Mouse (Mus musculus): ENCODE results near the gene Srcin1. TPM values are rescaled to one million over a fixed set of nuclear protein-coding genes. Genes with fewer than 3 reads are reported as not detected.

Srcin1 gene
- polyA plus RNA-seq, 1 experiment from 2014 or later: not detected

- H3K27ac ChIP-seq (ENCODE audit: low read length): no peak overlapping the region
- H3K4me2 ChIP-seq (ENCODE audit: low read depth, low read length): no peak overlapping the region; the same call in 1 of the 2 replicates
- WGBS (ENCODE audit: insufficient replicate concordance): 3% methylated on average over 28 of the region's 28 CpGs
- no peak overlapping the region for H3K4me3 ChIP-seq (ENCODE audit: low read depth, low read length)
- H3K4me1 ChIP-seq (ENCODE audit: control insufficient read depth, low read depth, low read length): no peaks in the 10 kb centered on the region; the same call in 1 of the 2 replicates
- no peak for ATAC-seq (ENCODE audit: low read depth)
- H3K36me3 ChIP-seq (ENCODE audit: control insufficient read depth, insufficient read depth): no peaks in the 10 kb centered on the region
- H3K9ac ChIP-seq (ENCODE audit: low read depth, low read length): no peak overlapping the region
- H3K27me3 ChIP-seq (ENCODE audit: control insufficient read depth, insufficient read depth, low read depth, low read length): peaks cover 79% of the 10 kb centered on the region
- H3K9me3 ChIP-seq (replicated peaks; ENCODE audit: control insufficient read depth, low read length): no peaks in the 10 kb centered on the region
These were observed 2.0 kb downstream of the Srcin1 start for GRCm38 (mm10) chr11:97573891-97574550.

DNA sequence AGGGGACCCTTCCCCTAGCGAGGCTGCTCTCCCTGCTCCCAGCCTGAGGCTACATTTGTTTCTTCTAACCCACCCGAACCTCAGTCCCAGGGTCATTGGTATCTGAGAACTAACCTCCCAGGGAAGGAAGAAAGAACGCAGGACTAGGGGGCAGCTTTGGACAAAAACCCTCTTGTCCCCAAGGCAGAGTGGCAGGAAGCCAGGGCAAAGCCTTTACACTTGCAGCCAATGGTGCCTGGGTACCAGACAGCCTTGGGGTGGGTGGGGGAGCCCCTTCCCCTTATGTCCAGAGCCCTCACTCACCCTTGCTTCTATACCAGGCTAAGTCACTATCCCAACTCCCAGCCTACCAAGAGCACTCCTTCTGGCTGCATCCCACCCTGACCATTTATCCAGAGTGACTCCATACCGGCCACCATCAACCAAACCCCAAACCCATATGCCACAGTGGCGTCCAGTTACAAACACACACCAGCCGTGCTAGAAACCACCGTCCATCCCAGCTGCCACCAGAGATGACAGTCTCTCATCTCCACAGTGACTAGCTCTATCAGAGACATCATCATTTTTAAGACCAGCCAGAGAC lies 3.0 kb downstream of the Srcin1 start:
- H3K4me3 ChIP-seq (ENCODE audit: low read depth, low read length): no peak overlapping the region
- H3K9me3 ChIP-seq (replicated peaks; ENCODE audit: control insufficient read depth, low read length): no peaks in the 10 kb centered on the region
- peaks cover 85% of the 10 kb centered on the region for H3K27me3 ChIP-seq (ENCODE audit: control insufficient read depth, insufficient read depth, low read depth, low read length)
- H3K36me3 ChIP-seq (ENCODE audit: control insufficient read depth, insufficient read depth): no peaks in the 10 kb centered on the region
- no peak for ATAC-seq (ENCODE audit: low read depth)
- no peak overlapping the region for H3K4me2 ChIP-seq (ENCODE audit: low read depth, low read length)
- 26% methylated on average over 7 of the region's 7 CpGs for WGBS (ENCODE audit: insufficient replicate concordance)
- no peak overlapping the region for H3K27ac ChIP-seq (ENCODE audit: low read length)
- H3K9ac ChIP-seq (ENCODE audit: low read depth, low read length): no peak overlapping the region
- no peaks in the 10 kb centered on the region; the same call in 1 of the 2 replicates for H3K4me1 ChIP-seq (ENCODE audit: control insufficient read depth, low read depth, low read length)

GRCm38 (mm10) chr11:97572089-97572345 lies 4.0 kb downstream of the Srcin1 start:
- no peaks in the 10 kb centered on the region; the same call in 1 of the 2 replicates for H3K4me1 ChIP-seq (ENCODE audit: control insufficient read depth, low read depth, low read length)
- H3K27me3 ChIP-seq (ENCODE audit: control insufficient read depth, insufficient read depth, low read depth, low read length): peaks cover 81% of the 10 kb centered on the region
- no peak overlapping the region for H3K4me3 ChIP-seq (ENCODE audit: low read depth, low read length)
- no peaks in the 10 kb centered on the region for H3K9me3 ChIP-seq (replicated peaks; ENCODE audit: control insufficient read depth, low read length)
- no peak overlapping the region for H3K27ac ChIP-seq (ENCODE audit: low read length)
- WGBS (ENCODE audit: insufficient replicate concordance): 23% methylated on average over 5 of the region's 5 CpGs
- ATAC-seq (ENCODE audit: low read depth): no peak
- H3K36me3 ChIP-seq (ENCODE audit: control insufficient read depth, insufficient read depth): no peaks in the 10 kb centered on the region
- H3K4me2 ChIP-seq (ENCODE audit: low read depth, low read length): no peak overlapping the region
- H3K9ac ChIP-seq (ENCODE audit: low read depth, low read length): no peak overlapping the region

DNA sequence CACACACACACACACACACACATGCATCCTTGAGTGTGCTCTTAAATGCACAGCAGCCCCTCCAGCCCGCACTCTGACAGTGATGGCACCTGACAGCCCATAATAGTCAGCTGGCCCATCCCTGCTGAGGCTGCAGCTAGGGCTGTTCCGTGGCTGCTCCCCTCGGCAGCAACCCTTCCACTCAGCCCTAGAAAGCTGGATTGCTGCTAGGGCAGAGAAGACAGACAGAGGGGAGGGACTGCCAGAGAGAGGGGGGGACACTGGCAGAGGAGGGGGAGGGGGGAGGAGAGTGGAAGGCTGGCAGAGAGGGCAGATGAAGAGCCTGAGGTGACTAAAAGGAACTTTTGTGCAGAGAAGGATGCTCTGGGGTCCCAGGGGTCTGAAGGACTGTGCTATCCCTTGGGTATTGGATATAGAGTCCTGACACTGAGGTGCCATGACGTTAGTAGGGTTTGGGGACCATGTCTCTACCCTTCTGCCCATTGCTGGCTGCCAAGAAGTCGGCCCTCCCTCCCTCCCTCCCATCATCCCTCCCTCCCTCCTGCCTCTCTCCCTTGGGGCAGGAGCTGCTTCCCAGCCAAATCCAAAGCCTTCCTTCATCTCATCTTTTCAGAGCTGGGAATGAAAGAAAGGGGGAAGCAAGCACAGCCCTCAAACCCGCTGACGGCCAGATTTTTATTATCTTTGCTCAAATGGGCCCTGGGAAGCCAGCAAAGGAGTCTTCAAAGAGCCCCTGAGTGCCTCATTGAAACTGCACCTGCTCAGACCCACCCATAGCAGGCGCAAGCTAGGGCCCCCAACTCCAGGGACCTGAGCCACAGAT lies 4.5 kb downstream of the Srcin1 start:
- no peaks in the 10 kb centered on the region for H3K36me3 ChIP-seq (ENCODE audit: control insufficient read depth, insufficient read depth)
- WGBS (ENCODE audit: insufficient replicate concordance): 17% methylated on average over 8 of the region's 8 CpGs
- ATAC-seq (ENCODE audit: low read depth): no peak
- H3K4me1 ChIP-seq (ENCODE audit: control insufficient read depth, low read depth, low read length): no peaks in the 10 kb centered on the region; the same call in 1 of the 2 replicates
- H3K9me3 ChIP-seq (replicated peaks; ENCODE audit: control insufficient read depth, low read length): no peaks in the 10 kb centered on the region
- no peak overlapping the region for H3K4me3 ChIP-seq (ENCODE audit: low read depth, low read length)
- peaks cover 81% of the 10 kb centered on the region for H3K27me3 ChIP-seq (ENCODE audit: control insufficient read depth, insufficient read depth, low read depth, low read length)
- no peak overlapping the region for H3K9ac ChIP-seq (ENCODE audit: low read depth, low read length)
- no peak overlapping the region for H3K4me2 ChIP-seq (ENCODE audit: low read depth, low read length)
- H3K27ac ChIP-seq (ENCODE audit: low read length): no peak overlapping the region

DNA sequence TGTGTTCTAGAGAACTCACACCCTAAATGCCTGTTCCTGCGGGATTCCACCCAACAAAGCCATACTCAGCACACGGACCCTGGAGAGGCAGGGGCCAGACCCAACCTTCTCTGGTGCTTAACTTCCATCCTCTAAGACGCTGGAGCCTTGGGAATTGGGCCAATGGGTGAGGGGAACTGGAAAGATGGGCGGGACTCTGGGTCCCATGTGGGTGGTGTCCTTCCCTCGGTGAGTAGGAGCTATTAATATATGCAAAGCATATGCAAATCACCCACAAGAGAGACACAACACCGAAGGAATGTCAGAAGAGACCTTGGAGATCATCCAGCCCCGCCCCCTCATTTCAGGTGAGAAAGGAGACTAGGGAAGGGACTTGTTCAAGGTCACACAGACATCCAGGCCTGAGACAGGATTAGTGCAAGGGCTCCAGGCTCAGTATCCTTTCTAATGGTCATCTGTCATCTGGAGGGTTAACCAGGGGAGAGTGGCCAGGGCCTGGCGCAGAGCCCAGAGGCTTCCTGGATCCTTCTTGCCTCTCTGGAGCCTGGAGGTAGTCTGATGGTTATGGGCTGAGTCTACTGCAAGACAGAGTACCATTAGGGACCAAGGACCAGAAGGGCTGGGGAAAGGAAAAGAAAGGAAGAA lies 5.4 kb downstream of the Srcin1 start:
- H3K4me1 ChIP-seq (ENCODE audit: control insufficient read depth, low read depth, low read length): no peaks in the 10 kb centered on the region; the same call in 1 of the 2 replicates
- 19% methylated on average over 8 of the region's 8 CpGs for WGBS (ENCODE audit: insufficient replicate concordance)
- peaks cover 81% of the 10 kb centered on the region for H3K27me3 ChIP-seq (ENCODE audit: control insufficient read depth, insufficient read depth, low read depth, low read length)
- no peak overlapping the region for H3K4me2 ChIP-seq (ENCODE audit: low read depth, low read length)
- H3K27ac ChIP-seq (ENCODE audit: low read length): no peak overlapping the region
- ATAC-seq (ENCODE audit: low read depth): no peak
- H3K4me3 ChIP-seq (ENCODE audit: low read depth, low read length): no peak overlapping the region
- H3K36me3 ChIP-seq (ENCODE audit: control insufficient read depth, insufficient read depth): no peaks in the 10 kb centered on the region
- H3K9ac ChIP-seq (ENCODE audit: low read depth, low read length): no peak overlapping the region
- no peaks in the 10 kb centered on the region for H3K9me3 ChIP-seq (replicated peaks; ENCODE audit: control insufficient read depth, low read length)

GRCm38 (mm10) chr11:97569806-97570205 lies 6.2 kb downstream of the Srcin1 start:
- Histone ChIP-seq H3K27ac (ENCODE audit: low read length) (no peak overlapping the region), H3K9ac (ENCODE audit: low read depth, low read length) (no peak overlapping the region), H3K9me3 (replicated peaks; ENCODE audit: control insufficient read depth, low read length) (no peaks in the 10 kb centered on the region), H3K36me3 (ENCODE audit: control insufficient read depth, insufficient read depth) (no peaks in the 10 kb centered on the region), H3K27me3 (ENCODE audit: control insufficient read depth, insufficient read depth, low read depth, low read length) (peaks cover 81% of the 10 kb centered on the region), H3K4me1 (ENCODE audit: control insufficient read depth, low read depth, low read length) (no peaks in the 10 kb centered on the region; the same call in 1 of the 2 replicates), H3K4me3 (ENCODE audit: low read depth, low read length) (no peak overlapping the region), H3K4me2 (ENCODE audit: low read depth, low read length) (no peak overlapping the region)
- WGBS (ENCODE audit: insufficient replicate concordance): 32% methylated on average over 3 of the region's 3 CpGs
- no peak for ATAC-seq (ENCODE audit: low read depth)

- WGBS (ENCODE audit: insufficient replicate concordance): 28% methylated on average over 5 of the region's 5 CpGs
- ATAC-seq (ENCODE audit: low read depth): no peak
- H3K27me3 ChIP-seq (ENCODE audit: control insufficient read depth, insufficient read depth, low read depth, low read length): peaks cover 80% of the 10 kb centered on the region
These were observed 6.7 kb downstream of the Srcin1 start for GRCm38 (mm10) chr11:97569301-97569724.

DNA sequence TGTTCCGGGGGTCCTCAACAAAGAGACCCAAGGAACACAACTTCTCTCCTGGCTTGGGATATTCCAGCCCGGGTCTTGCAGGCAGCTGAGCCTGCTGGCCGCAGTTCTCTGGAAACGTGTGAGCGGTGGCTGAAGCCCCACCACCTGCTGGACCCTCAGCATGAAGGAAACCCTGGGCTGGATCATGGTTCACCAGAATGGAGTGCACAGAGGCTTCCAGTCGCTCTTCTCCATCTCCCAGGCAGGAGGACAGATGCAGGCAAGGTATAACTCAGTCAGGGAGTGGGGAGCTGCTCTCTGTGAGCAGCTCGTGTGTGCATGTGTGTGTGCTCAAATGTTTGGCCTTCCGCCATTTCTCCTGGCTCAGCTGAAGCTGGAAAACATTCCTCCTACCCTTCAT lies 7.3 kb downstream of the Srcin1 start:
- ATAC-seq (ENCODE audit: low read depth): peak; percentile 51; the same call in 1 of the 2 replicates
- peaks cover 78% of the 10 kb centered on the region for H3K27me3 ChIP-seq (ENCODE audit: control insufficient read depth, insufficient read depth, low read depth, low read length)
- WGBS (ENCODE audit: insufficient replicate concordance): 11% methylated on average over 8 of the region's 8 CpGs

More at GRCm38 (mm10) chr11:97569301-97569724, 6.7 kb downstream of the Srcin1 start:
- Histone ChIP-seq H3K4me3 (ENCODE audit: low read depth, low read length) (no peak overlapping the region), H3K27ac (ENCODE audit: low read length) (no peak overlapping the region), H3K9me3 (replicated peaks; ENCODE audit: control insufficient read depth, low read length) (no peaks in the 10 kb centered on the region), H3K9ac (ENCODE audit: low read depth, low read length) (no peak overlapping the region), H3K4me2 (ENCODE audit: low read depth, low read length) (no peak overlapping the region), H3K36me3 (ENCODE audit: control insufficient read depth, insufficient read depth) (no peaks in the 10 kb centered on the region), H3K4me1 (ENCODE audit: control insufficient read depth, low read depth, low read length) (no peaks in the 10 kb centered on the region; the same call in 1 of the 2 replicates)

More for the DNA sequence above, 7.3 kb downstream of the Srcin1 start:
- no peaks in the 10 kb centered on the region for H3K36me3 ChIP-seq (ENCODE audit: control insufficient read depth, insufficient read depth)
- H3K9me3 ChIP-seq (replicated peaks; ENCODE audit: control insufficient read depth, low read length): no peaks in the 10 kb centered on the region
- no peak overlapping the region for H3K4me3 ChIP-seq (ENCODE audit: low read depth, low read length)
- H3K4me1 ChIP-seq (ENCODE audit: control insufficient read depth, low read depth, low read length): no peaks in the 10 kb centered on the region
- no peak overlapping the region for H3K27ac ChIP-seq (ENCODE audit: low read length)
- H3K9ac ChIP-seq (ENCODE audit: low read depth, low read length): no peak overlapping the region
- H3K4me2 ChIP-seq (ENCODE audit: low read depth, low read length): no peak overlapping the region
